Mouse (Mus musculus) lung, adult 2 months (tissue): Measurements from ENCODE around the gene Lonp2. TPM values are rescaled to one million over a fixed set of nuclear protein-coding genes. Genes with fewer than 3 reads are reported as not detected.

Source experiments
- DNase-seq: peaks from one replicate; pipeline ENCODE4 v3.0.0; 2022
- H3K4me1 ChIP-seq: fragments of 200-500 bp; 2 replicates; pipeline ENCODE4 v1.6.1; 2011; ENCODE audit warnings: low read length; ENCODE audit not compliant: control insufficient read depth, insufficient read depth
- H3K4me3 ChIP-seq: fragments of 200-500 bp; replicated peaks from 2 replicates; pipeline ENCODE3; 2011; ENCODE audit warnings: low read depth, mild to moderate bottlenecking, control low read depth, low read length; ENCODE audit errors: extremely low read depth
- CTCF ChIP-seq: fragments of 200-500 bp; IDR thresholded peaks from 2 replicates; pipeline ENCODE4 v1.5.1; 2011; ENCODE audit warnings: mild to moderate bottlenecking, low read length, control low read depth; ENCODE audit not compliant: insufficient read depth
- POLR2A ChIP-seq: fragments of 200-500 bp; IDR thresholded peaks from 2 replicates; pipeline ENCODE4 v1.6.1; 2011; ENCODE audit warnings: low read depth, mild to moderate bottlenecking, control low read depth, low read length, borderline replicate concordance; ENCODE audit errors: extremely low read depth
- WGBS: fragments of 180-500 bp; shearing (Covaris S2); methylation state at CpG from one replicate; pipeline ENCODE4 v1.1.7; 2018; 5-methylcytosine and 5-hydroxymethylcytosine counted together
- polyA plus RNA-seq: library from polyadenylated mRNA; depleted of rRNA; stranded (reverse); fragments of >200 nt; gene quantifications from 2 replicates; pipeline ENCODE4 v1.2.3, GENCODE M21; 2012

Lonp2 gene
- polyA plus RNA-seq, 1 experiment: 61.4 TPM

- TF ChIP-seq POLR2A (no peak), CTCF (no peak)
- no peak for DNase-seq
- no peak overlapping the region for H3K4me3 ChIP-seq
- peaks cover 3% of the 10 kb centered on the region; the same call in 1 of the 2 replicates for H3K4me1 ChIP-seq
- 66% methylated on average over 2 of the region's 2 CpGs for WGBS
These were observed 97.6 kb downstream of the Lonp2 start for GRCm38 (mm10) chr8:86721490-86721889.

GRCm38 (mm10) chr8:86726959-86727358, 103.1 kb downstream of the Lonp2 start:
- Histone ChIP-seq H3K4me3 (no peak overlapping the region), H3K4me1 (peaks cover 24% of the 10 kb centered on the region)
- 41% methylated on average over 6 of the region's 6 CpGs for WGBS
- TF ChIP-seq POLR2A (no peak), CTCF (no peak)
- no peak for DNase-seq

- WGBS: 50% methylated on average over 19 of the region's 19 CpGs
- TF ChIP-seq POLR2A: no peak
- no peak for TF ChIP-seq CTCF
- DNase-seq: no peak
- Histone ChIP-seq H3K4me1 (peaks cover 24% of the 10 kb centered on the region), H3K4me3 (no peak overlapping the region)
These were observed 104.5 kb downstream of the Lonp2 start for GRCm38 (mm10) chr8:86728224-86728950.

- no peak for TF ChIP-seq CTCF
- no peak for TF ChIP-seq POLR2A
- 30% methylated on average over 3 of the region's 3 CpGs for WGBS
- H3K4me1 ChIP-seq: peaks cover 32% of the 10 kb centered on the region
These were observed 106.5 kb downstream of the Lonp2 start for GRCm38 (mm10) chr8:86730303-86730702.

GRCm38 (mm10) chr8:86730860-86731259, 107.0 kb downstream of the Lonp2 start:
- DNase-seq: no peak
- TF ChIP-seq POLR2A: no peak
- no peak for TF ChIP-seq CTCF
- no peak overlapping the region for H3K4me3 ChIP-seq
- H3K4me1 ChIP-seq: peaks cover 37% of the 10 kb centered on the region
- 57% methylated on average over 1 of the region's 1 CpGs for WGBS

More at GRCm38 (mm10) chr8:86730303-86730702, 106.5 kb downstream of the Lonp2 start:
- H3K4me3 ChIP-seq: no peak overlapping the region
- no peak for DNase-seq

- TF ChIP-seq CTCF (no peak), POLR2A (no peak)
- no peak overlapping the region for H3K4me3 ChIP-seq
- H3K4me1 ChIP-seq: peaks cover 36% of the 10 kb centered on the region
- 59% methylated on average over 4 of the region's 4 CpGs for WGBS
- no peak for DNase-seq
These were observed 110.3 kb downstream of the Lonp2 start for GRCm38 (mm10) chr8:86734171-86734570.

GRCm38 (mm10) chr8:86734954-86735353, 111.1 kb downstream of the Lonp2 start:
- WGBS: 50% methylated on average over 1 of the region's 1 CpGs
- peaks cover 39% of the 10 kb centered on the region for H3K4me1 ChIP-seq
- no peak for DNase-seq

GRCm38 (mm10) chr8:86735446-86736111, 111.7 kb downstream of the Lonp2 start:
- Histone ChIP-seq H3K4me3 (no peak overlapping the region), H3K4me1 (peaks cover 34% of the 10 kb centered on the region)
- DNase-seq: no peak
- WGBS: 10% methylated on average over 3 of the region's 3 CpGs
- TF ChIP-seq CTCF: no peak
- TF ChIP-seq POLR2A: no peak

More at GRCm38 (mm10) chr8:86734954-86735353, 111.1 kb downstream of the Lonp2 start:
- TF ChIP-seq POLR2A (no peak), CTCF (no peak)
- H3K4me3 ChIP-seq: no peak overlapping the region

GRCm38 (mm10) chr8:86740899-86741298, 117.1 kb downstream of the Lonp2 start:
- no peak for TF ChIP-seq CTCF
- no peak for TF ChIP-seq POLR2A
- peaks cover 25% of the 10 kb centered on the region for H3K4me1 ChIP-seq
- H3K4me3 ChIP-seq: no peak overlapping the region
- DNase-seq: no peak

GRCm38 (mm10) chr8:86741627-86742026, 117.8 kb downstream of the Lonp2 start:
- DNase-seq: no peak
- Histone ChIP-seq H3K4me1 (peaks cover 25% of the 10 kb centered on the region), H3K4me3 (no peak overlapping the region)
- no peak for TF ChIP-seq POLR2A
- no peak for TF ChIP-seq CTCF
